Mouse (Mus musculus) heart, postnatal 0 days (tissue): ENCODE data around the gene Gper1. TPM values are rescaled to one million over a fixed set of nuclear protein-coding genes. Genes with fewer than 3 reads are reported as not detected.

Experiments used
- ATAC-seq: fragments of 200-750 bp; cut with Nextera tagmentation; 2 replicates; pipeline ENCODE4 v1.8.0; 2017; ENCODE audit warnings: low read depth, moderate number of reproducible peaks, moderate library complexity; ENCODE audit not compliant: insufficient read depth
- DNase-seq: peaks from one replicate; pipeline ENCODE4 v3.0.0-alpha.2; 2016; ENCODE audit warnings: low spot score
- H3K27ac ChIP-seq: fragments of 300-500 bp; sonication (generic); 2 replicates; pipeline ENCODE4 v1.5.1; 2014; ENCODE audit warnings: low read depth, mild to moderate bottlenecking
- H3K27me3 ChIP-seq: fragments of 300-500 bp; sonication (generic); 2 replicates; pipeline ENCODE4 v1.6.1; 2014; ENCODE audit warnings: low read length, mixed read lengths; ENCODE audit not compliant: control insufficient read depth, insufficient read depth
- H3K36me3 ChIP-seq: fragments of 300-500 bp; sonication (generic); replicated peaks from 2 replicates; pipeline ENCODE4 v1.6.1; 2014; ENCODE audit warnings: low read length, mixed read lengths; ENCODE audit not compliant: control insufficient read depth, insufficient read depth
- H3K4me1 ChIP-seq: fragments of 300-500 bp; sonication (generic); 2 replicates; pipeline ENCODE4 v1.6.1; 2014; ENCODE audit warnings: antibody characterized with exemption; ENCODE audit not compliant: control insufficient read depth, insufficient read depth
- H3K4me2 ChIP-seq: fragments of 300-500 bp; sonication (generic); 2 replicates; pipeline ENCODE4 v1.6.1; 2014; ENCODE audit warnings: low read depth, mild to moderate bottlenecking, low read length, moderate library complexity
- H3K4me3 ChIP-seq: fragments of 300-500 bp; sonication (generic); 2 replicates; pipeline ENCODE4 v1.5.1; 2014; ENCODE audit warnings: low read depth, low read length
- H3K9ac ChIP-seq: fragments of 300-500 bp; sonication (generic); replicated peaks from 2 replicates; pipeline ENCODE4 v1.6.1; 2014; ENCODE audit warnings: low read depth, low read length, mixed read lengths
- H3K9me3 ChIP-seq: fragments of 300-500 bp; sonication (generic); replicated peaks from 2 replicates; pipeline ENCODE4 v1.6.1; 2016; ENCODE audit warnings: low read length; ENCODE audit not compliant: control insufficient read depth
- CTCF ChIP-seq: IDR thresholded peaks from 2 replicates; pipeline ENCODE4 v1.5.1; 2016; ENCODE audit warnings: antibody characterized with exemption, control low read depth, low read depth
- EP300 ChIP-seq: IDR thresholded peaks from 2 replicates; pipeline ENCODE4 v1.6.1; 2016; ENCODE audit warnings: antibody characterized with exemption, low read depth
- WGBS: fragments of 180-500 bp; shearing (Covaris S2); extraction: QIAGEN DNeasy Blood & Tissue Kit; methylation state at CpG from one replicate; pipeline ENCODE4 v1.1.7; 2014; 5-methylcytosine and 5-hydroxymethylcytosine counted together
- polyA plus RNA-seq: library from polyadenylated mRNA; unstranded; fragments of >200 nt; fragmentation: Nextera tagmentation; extraction: Ambion mirVana; gene quantifications from 2 replicates; pipeline ENCODE4 v1.2.1, GENCODE M21; 2015
- total RNA-seq: library from RNA; depleted of rRNA; stranded (reverse); fragments of >200 nt; gene quantifications from 2 replicates; pipeline ENCODE4 v1.2.3, GENCODE M21; 2014; ENCODE audit warnings: low replicate concordance

Gene Gper1
- total and polyA plus RNA-seq, 2 experiments from 2014 or later, result 1.3 to 2.0 TPM

DNA sequence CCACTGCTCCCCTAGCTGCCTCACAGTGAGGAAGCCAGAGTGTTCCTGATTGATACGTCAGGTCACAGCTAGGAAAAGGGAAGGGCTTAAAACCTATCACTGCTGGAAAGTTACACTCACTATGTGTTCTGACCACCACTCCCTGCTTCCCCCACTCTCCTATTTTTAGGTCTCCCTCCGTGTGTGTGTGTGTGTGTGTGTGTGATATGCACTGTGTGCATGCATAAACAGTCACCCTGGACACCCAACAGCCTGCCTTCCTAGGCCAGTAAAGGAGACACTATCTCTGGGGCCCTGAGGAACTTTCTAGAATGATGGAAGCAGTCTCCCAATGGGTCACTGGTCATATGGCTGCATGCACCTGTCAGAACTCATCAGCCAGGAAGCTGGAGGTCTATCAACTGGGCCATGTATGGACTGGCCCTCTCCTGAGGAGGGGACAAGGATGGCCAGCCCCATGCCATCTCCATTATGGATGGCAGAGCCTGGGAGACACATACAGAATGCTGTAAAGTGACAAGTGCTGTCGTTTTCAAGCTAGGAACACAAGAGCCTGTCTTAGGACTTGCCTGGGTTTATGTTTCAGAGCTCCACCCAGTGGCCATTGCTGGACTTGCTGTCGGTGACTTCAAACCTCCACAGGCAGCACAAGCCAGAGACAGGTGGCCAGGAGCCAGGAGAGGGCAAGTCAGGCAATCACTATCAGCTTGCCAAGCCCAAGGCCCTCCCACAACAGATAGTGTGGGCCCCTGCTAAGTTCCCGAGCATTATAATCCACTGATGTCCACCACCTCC lies 24.8 kb upstream of the Gper1 start:
- Histone ChIP-seq H3K27me3 (no peaks in the 10 kb centered on the region), H3K36me3 (peaks cover 18% of the 10 kb centered on the region), H3K4me2 (peak overlapping the region; percentile 38; the same call in 1 of the 2 replicates), H3K27ac (peak overlapping the region; percentile 63), H3K9ac (0 out of 2 replicates have a peak overlapping the region, but pooled peaks have one; percentile 41), H3K4me3 (no peak overlapping the region), H3K9me3 (no peaks in the 10 kb centered on the region), H3K4me1 (peaks cover 23% of the 10 kb centered on the region)
- no peak for TF ChIP-seq EP300
- TF ChIP-seq CTCF, result peak; percentile 97
- WGBS, result 11% methylated on average over 5 of the region's 5 CpGs
- peak; percentile 86 for ATAC-seq
- peak; percentile 94 for DNase-seq

DNA sequence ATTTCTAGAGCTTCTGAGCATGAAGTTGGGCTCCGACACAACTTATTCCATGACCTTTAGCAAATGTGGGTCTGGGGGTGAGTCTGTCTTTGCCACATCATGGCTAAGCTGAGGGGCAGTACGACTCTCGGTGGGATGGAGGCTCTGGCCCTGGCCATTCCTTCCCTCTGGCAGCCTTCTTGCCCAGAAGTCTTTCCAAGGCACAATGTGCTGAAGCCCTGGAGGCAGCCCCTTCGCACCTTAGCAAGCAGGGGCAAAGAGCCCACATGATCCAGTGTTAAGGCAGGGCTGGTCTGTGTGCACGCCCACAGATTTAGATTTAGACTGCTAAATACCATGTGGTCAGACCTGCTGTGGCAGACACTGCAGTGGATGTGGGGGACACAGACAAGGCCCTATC lies 24.2 kb upstream of the Gper1 start:
- Histone ChIP-seq H3K4me2 (peak overlapping the region; percentile 38; the same call in 1 of the 2 replicates), H3K9ac (no peak overlapping the region), H3K27me3 (no peaks in the 10 kb centered on the region), H3K4me1 (peaks cover 23% of the 10 kb centered on the region), H3K4me3 (no peak overlapping the region), H3K36me3 (peaks cover 12% of the 10 kb centered on the region), H3K9me3 (no peaks in the 10 kb centered on the region), H3K27ac (peak overlapping the region; percentile 18)
- peak; percentile 2; the same call in 1 of the 2 replicates for ATAC-seq
- no peak for DNase-seq
- 77% methylated on average over 5 of the region's 5 CpGs for WGBS
- no peak for TF ChIP-seq CTCF

DNA sequence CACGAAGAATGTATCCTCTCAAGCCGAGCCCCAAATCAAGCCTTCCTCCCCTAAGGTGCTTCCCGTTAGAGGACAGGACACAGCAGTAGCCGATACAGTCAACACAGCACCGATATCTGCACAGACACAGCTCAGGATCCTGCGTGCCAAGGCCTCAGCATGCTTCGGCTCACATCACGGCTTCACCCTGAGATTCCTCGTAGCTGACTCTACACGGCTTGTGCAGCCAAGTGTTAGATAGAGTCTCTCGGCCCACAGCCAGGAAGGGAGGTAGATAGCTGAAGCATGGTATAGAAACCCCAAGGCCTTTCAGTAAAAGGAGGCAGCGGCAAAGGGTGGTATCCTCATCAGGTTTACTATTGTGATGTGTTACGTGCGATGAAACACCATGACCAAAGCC lies 23.0 kb upstream of the Gper1 start:
- Histone ChIP-seq H3K9ac (no peak overlapping the region), H3K4me1 (peaks cover 23% of the 10 kb centered on the region), H3K27me3 (no peaks in the 10 kb centered on the region), H3K27ac (0 out of 2 replicates have a peak overlapping the region, but pooled peaks have one; percentile 20), H3K9me3 (no peaks in the 10 kb centered on the region), H3K36me3 (0 out of 2 replicates have a peak, but pooled peaks cover 4% of the 10 kb centered on the region), H3K4me3 (no peak overlapping the region), H3K4me2 (no peak overlapping the region)
- 58% methylated on average over 14 of the region's 14 CpGs for WGBS
- no peak for TF ChIP-seq CTCF
- TF ChIP-seq EP300, result no peak
- ATAC-seq, result no peak
- no peak for DNase-seq

DNA sequence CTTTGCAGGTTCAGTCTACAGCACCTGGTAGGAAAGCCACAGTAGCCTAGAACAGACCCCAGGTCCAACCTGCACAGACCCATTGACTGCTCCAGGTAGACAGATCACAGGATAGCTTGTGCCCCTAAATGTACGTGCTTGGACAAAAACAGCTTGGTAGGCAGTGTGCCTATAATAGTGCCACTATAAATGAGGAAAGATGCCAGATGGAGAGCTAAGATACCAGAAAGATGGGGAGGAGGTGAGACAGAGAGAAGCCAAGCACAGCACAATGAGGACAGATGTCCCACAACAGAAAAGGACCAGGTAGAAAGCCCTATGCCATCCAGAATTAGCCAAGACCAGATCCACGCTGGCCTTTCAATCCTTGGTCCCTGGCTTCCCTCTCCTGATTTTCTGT lies 20.8 kb upstream of the Gper1 start:
- H3K36me3 ChIP-seq, result no peaks in the 10 kb centered on the region
- TF ChIP-seq EP300 (no peak), CTCF (no peak)
- no peaks in the 10 kb centered on the region for H3K9me3 ChIP-seq
- peaks cover 25% of the 10 kb centered on the region for H3K4me1 ChIP-seq
- no peaks in the 10 kb centered on the region for H3K27me3 ChIP-seq
- H3K4me2 ChIP-seq, result no peak overlapping the region
- H3K4me3 ChIP-seq, result no peak overlapping the region
- no peak overlapping the region for H3K27ac ChIP-seq
- DNase-seq, result no peak
- ATAC-seq, result no peak
- WGBS, result 89% methylated on average over 2 of the region's 2 CpGs
- no peak overlapping the region for H3K9ac ChIP-seq

DNA sequence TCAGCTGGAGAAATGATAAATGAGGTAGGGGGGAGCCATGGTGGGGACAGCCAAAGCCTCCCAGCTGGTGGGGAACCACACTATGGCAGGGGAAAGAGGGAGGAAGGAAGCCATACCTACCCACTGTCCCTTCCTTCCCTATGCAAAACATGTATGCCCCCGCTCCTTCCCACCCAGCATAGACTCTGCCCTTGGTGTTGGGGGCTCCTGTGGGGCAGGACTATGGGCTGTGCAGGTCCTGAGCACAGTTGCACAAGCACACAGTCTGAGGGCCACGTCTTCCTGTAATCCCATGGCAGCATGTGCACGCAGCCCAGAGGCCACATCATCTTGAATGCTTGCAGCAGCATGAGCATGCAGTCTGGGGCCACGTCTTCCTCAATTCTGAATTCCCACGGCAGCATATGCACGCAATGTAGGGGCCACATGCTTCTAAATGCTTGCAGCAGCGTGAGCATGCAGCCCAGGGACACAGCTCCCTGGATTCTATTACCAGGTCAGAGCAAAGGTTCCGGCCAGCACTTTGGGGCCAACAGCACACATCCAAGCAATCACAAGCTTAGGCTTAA lies 19.2 kb upstream of the Gper1 start:
- H3K27ac ChIP-seq, result no peak overlapping the region
- H3K9ac ChIP-seq, result no peak overlapping the region
- DNase-seq (no peak), ATAC-seq (no peak)
- H3K36me3 ChIP-seq, result no peaks in the 10 kb centered on the region
- no peak overlapping the region for H3K4me3 ChIP-seq
- H3K4me1 ChIP-seq, result peaks cover 14% of the 10 kb centered on the region
- TF ChIP-seq EP300, result no peak
- no peak for TF ChIP-seq CTCF
- WGBS, result 88% methylated on average over 8 of the region's 8 CpGs
- no peak overlapping the region for H3K4me2 ChIP-seq
- H3K27me3 ChIP-seq, result no peaks in the 10 kb centered on the region
- no peaks in the 10 kb centered on the region for H3K9me3 ChIP-seq
